Mouse (Mus musculus) forebrain, embryonic 13.5 days (tissue): ENCODE data around the gene Sp4. TPM values are rescaled to one million over a fixed set of nuclear protein-coding genes. Genes with fewer than 3 reads are reported as not detected.

Source experiments
- polyA plus RNA-seq: library from polyadenylated mRNA; unstranded; fragments of >200 nt; fragmentation: Nextera tagmentation; extraction: Ambion mirVana; gene quantifications from 2 replicates; pipeline ENCODE4 v1.2.1, GENCODE M21; 2015

Gene Sp4
- polyA plus RNA-seq, 1 experiment from 2014 or later: 21.7 TPM

Other genes starting within 250 kb of the Sp4 start
- 0.10 and 0.29 TPM in 2 replicates for gene Dnah11, start 102.4 kb downstream of the Sp4 start, polyA plus RNA-seq